Mouse (Mus musculus) thymus, postnatal 25 days (tissue): ENCODE measurements around the gene Krt87.
A peak's percentile ranks its signal among the peaks of the same experiment; 100 is the strongest.

Experiments used
- DNase-seq: peaks from one replicate; pipeline ENCODE4 v3.0.0; 2022

Gene Krt87

GRCm38 (mm10) chr15:101414807-101415565, 23.6 kb downstream of the Krt87 start:
- no peak for DNase-seq

GRCm38 (mm10) chr15:101413916-101414635, 24.5 kb downstream of the Krt87 start:
- no peak for DNase-seq

- DNase-seq: no peak
Measured at GRCm38 (mm10) chr15:101412188-101412587, 26.4 kb downstream of the Krt87 start.

- DNase-seq: no peak
Measured at GRCm38 (mm10) chr15:101410775-101411174, 27.8 kb downstream of the Krt87 start, which contains the start of gene Krt7. Krt7 (plus strand) TSS chr15:101411043.

- no peak for DNase-seq
Measured at GRCm38 (mm10) chr15:101398269-101398668, 40.3 kb downstream of the Krt87 start.

- DNase-seq: no peak
Measured at GRCm38 (mm10) chr15:101397683-101398082, 40.9 kb downstream of the Krt87 start.

- DNase-seq: no peak
Measured at GRCm38 (mm10) chr15:101396921-101397320, 41.7 kb downstream of the Krt87 start.

GRCm38 (mm10) chr15:101396466-101396865, 42.1 kb downstream of the Krt87 start:
- DNase-seq: no peak

GRCm38 (mm10) chr15:101394908-101395307, 43.7 kb downstream of the Krt87 start:
- no peak for DNase-seq

GRCm38 (mm10) chr15:101392251-101392650, 46.4 kb downstream of the Krt87 start:
- no peak for DNase-seq

- no peak for DNase-seq
Measured at GRCm38 (mm10) chr15:101390203-101390602, 48.4 kb downstream of the Krt87 start.

GRCm38 (mm10) chr15:101388034-101388541, 50.5 kb downstream of the Krt87 start:
- DNase-seq: peak; percentile 18

- peak; percentile 12 for DNase-seq
Measured at GRCm38 (mm10) chr15:101387176-101387575, 51.4 kb downstream of the Krt87 start.

- DNase-seq: no peak
Measured at GRCm38 (mm10) chr15:101385064-101385463, 53.5 kb downstream of the Krt87 start.

GRCm38 (mm10) chr15:101384610-101385009, 54.0 kb downstream of the Krt87 start:
- no peak for DNase-seq

- no peak for DNase-seq
Measured at GRCm38 (mm10) chr15:101382811-101383210, 55.8 kb downstream of the Krt87 start.

GRCm38 (mm10) chr15:101381758-101382157, 56.8 kb downstream of the Krt87 start:
- no peak for DNase-seq
